Mouse (Mus musculus) spleen, postnatal 36 days (tissue): Measurements from ENCODE around the gene Kank2.
"Not testable (repeated sequence)": the region's sequence is repeated elsewhere in the genome, so short reads cannot be mapped to it uniquely, and the experiment has no call there.

Source experiments
- DNase-seq, 2 experiments: peaks; one replicate each; pipeline ENCODE4 v3.0.0; 2022; ENCODE audit warnings: low spot score in 2 of 2, mixed read lengths in 1 of 2

The Kank2 gene

GRCm38 (mm10) chr9:21818125-21818524 is 19.6 kb upstream of the Kank2 start:
- DNase-seq = no peak

- no peak for DNase-seq
These were observed 18.3 kb upstream of the Kank2 start for GRCm38 (mm10) chr9:21816716-21817305.

DNA sequence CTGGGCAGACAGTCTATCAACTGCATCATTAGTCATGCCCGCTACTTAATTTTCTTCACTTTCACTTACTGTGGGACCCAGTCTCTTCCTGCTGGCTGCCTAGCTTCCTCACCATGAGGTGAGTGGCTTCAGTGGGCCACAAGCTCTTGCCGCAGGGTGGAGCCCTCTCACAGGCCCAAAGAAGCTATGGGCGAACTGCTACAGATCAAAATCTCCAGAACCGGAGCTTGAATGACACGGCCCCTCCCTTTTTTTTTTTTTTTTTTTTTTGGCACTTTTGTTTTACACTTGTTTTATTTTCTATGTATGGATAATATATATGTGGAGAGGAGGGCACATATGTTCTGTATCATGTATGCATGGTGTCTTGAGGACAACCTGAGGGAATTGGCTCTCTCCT is 12.6 kb upstream of the Kank2 start:
- DNase-seq = no peak

- DNase-seq = no peak
These were observed 10.0 kb upstream of the Kank2 start for GRCm38 (mm10) chr9:21808561-21808960.

DNA sequence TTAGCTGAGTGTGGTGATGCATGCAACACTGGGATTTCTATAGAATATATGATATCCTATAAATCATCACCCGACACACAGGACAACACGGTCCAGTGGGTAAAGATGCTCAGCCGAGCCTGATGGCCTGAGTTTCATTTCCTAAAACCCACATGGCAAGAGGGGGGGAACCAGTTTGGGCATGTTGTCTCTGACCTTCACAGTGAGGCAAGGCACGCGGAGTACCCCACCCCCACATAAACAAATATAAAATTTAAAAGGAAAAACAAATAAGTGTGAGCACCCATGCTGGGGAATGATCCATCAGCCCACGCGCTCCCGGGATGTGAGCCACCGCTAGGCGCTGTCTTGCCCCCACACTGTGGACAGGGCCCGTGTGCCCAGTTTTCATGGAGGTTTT is 8.4 kb upstream of the Kank2 start:
- DNase-seq = no peak

DNA sequence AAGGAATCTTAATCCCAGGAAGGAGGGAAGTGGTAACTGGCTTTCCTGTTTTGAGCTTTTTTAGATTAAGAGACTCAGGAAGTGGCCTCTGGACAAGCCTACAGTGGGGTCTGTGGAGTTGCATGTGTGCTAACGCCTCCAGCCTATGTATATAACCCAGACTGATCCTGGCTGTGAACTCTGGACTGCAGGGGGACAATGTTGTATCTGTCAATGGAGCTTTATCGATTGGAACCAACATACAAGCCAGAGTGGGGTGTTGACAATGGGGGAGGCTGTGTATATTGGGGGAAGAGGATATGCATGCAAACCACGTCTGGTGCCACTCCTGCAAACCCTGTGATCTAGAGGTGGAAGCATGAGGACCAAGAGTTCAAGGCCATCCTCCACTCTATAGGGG is 7.8 kb upstream of the Kank2 start:
- no peak for DNase-seq

- DNase-seq = peak; percentile 51 to 60
These were observed 5.6 kb upstream of the Kank2 start for GRCm38 (mm10) chr9:21803986-21804644.

- DNase-seq = no peak
These were observed 3.0 kb upstream of the Kank2 start for GRCm38 (mm10) chr9:21801591-21801990.

GRCm38 (mm10) chr9:21801121-21801520 is 2.6 kb upstream of the Kank2 start:
- DNase-seq = no peak

DNA sequence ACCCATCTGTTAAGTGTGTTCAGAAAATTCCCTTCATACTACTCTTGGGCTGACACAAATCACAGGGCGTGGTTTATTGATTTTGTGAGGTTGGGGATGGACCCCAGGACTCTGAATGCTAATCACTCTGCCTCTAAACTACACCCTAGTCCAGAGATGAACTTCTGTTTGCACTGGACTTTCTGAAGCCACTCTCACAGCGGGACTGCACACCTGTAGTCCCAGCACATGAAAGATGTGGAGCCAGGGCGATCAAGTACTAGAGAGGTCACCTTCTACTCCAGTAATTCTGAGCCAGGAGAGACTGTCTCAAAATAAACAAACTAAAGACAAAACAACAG is 436 bp upstream of the Kank2 start:
- no peak for DNase-seq

GRCm38 (mm10) chr9:21797921-21798344 is 611 bp downstream of the Kank2 start:
- DNase-seq = peak in 1 of 2 experiments; percentile 16

DNA sequence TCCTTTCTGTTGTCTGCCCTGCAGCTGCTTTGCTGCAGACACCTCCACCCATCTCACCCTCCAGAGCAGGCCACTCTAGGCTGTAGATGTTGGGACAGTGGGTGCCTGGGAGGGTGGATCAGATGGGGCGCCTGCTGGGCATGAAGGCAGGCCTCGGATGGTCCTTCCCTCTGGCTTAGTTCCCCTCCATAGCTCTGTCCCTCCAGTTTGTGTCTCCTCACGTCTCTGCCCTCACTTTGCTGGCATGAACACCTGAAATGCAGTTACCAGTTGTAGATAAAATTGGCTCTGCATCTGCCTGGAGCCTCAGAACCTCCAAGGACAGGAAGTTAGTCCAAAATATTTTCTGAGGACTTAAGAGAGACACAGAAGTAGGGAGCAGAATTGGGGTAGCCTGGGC is 1.6 kb downstream of the Kank2 start:
- no peak for DNase-seq

DNA sequence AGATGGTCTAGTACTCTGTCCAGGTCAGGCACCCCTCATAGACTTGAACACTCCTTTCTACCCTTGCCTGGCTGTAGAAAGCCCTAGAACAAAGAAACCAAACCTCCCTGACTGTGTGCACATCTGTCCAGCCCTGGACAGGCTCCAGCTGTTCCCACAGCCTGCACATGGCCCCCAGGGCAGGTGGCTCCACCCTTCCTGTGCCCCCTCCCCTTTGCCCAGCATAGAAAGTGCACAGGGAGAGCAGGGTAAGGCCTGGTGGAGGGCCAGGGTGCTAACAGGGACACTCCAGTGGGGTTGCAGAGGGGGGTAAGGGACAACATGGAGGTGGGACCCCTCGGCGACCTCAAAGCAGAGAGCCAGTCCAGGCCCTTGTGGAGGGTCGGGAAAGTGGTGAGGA is 2.3 kb downstream of the Kank2 start:
- DNase-seq = no peak

- DNase-seq = no peak
These were observed 3.0 kb downstream of the Kank2 start for GRCm38 (mm10) chr9:21795579-21795978.

DNA sequence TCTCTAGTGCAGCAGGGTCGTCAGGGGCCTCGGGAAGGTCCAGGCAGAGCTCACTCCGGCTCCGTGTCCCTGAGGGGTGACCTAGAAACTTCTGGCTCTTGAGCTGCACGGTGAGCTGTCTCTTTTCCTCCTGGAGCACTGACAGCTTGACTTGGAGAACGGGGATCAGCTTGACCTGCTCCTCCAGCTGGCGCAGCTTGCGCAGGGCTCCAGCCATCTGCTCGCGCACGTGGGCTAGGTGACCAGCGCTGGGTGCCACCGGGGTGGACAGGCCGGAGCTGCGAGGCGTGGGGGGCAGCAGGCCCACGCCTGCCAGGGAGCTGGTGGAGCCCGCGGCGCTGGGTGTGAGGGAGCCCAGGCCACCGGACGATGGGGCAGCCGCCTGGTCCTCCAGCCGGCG is 3.6 kb downstream of the Kank2 start:
- DNase-seq = no peak

DNA sequence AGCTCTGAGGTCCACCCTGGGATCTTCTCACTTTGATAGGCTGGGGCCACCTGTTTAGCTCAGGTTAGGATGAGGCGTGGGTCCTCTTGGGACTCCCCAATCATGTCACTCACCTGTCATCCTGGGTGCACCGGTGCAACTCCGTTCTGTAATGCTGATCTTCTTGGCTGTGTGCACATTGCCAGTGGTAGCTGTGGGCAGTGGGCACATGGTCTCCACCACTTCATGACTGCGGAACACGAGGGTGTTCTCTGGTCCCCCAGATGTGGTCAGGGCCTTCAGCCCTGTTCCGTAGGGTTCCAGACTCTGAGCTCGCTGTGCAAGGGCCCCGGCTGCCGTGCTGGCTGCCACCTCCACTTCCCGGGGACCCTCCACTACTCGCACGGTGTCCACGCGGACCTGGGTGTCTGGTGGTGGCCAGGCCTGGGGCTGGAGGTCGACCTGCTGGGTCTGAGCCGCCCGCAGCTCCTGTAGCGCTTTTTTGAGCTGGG is 4.2 kb downstream of the Kank2 start:
- no peak for DNase-seq

DNA sequence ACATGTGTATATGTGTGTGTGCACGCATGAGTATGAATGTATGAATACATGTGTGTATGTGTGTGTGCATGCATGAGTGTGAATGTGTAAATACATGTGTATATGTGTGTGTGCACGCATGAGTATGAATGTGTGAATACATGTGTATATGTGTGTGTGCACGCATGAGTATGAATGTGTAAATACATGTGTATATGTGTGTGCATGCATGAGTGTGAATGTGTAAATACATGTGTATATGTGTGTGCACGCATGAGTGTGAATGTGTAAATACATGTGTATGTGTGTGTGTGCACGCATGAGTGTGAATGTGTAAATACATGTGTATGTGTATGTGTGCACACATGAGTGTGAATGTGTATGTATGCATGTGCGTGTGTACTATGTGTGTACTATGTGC is 5.0 kb downstream of the Kank2 start:
- not testable (repeated sequence) for DNase-seq

GRCm38 (mm10) chr9:21792644-21793043 is 5.9 kb downstream of the Kank2 start:
- DNase-seq = no peak

DNA sequence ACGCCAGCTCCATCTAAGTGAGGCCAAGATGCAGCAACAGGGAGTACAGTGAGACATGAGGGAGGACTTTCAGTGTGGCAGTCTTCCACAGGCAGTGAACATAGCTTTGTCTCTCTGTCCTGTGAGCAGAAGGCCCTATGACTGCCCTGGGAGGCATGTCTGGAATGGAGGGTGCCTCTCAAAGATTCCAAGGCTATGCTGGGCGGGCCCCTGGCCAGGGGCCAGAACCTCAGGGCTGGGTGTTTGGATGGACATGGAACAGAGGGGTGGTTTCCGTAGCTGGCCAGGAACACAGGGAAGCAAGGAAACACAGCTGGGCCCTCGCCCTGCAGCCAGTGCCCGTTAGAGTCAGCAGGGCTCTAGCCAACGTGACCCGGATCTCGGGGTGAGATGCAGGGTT is 6.7 kb downstream of the Kank2 start:
- DNase-seq = no peak

DNA sequence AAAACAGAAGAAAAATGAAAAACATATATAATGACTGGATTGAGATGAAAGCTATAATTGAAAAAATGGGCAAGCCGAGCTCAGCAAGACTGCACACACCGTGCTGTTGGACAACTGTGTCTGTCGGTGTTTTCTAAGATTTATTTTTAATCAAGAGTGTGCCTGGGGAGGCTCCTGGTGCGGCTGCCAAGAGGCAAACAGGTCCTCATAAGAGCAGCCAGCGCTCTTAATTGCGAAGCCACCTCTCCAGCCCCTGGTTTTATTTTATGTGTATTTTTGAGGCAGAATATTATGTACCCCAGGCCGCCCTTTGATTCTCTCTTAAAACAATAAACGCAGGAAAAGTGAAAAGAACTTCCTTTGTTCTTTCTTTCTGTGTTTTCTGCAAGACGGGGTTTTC is 10.3 kb downstream of the Kank2 start:
- DNase-seq = no peak

- DNase-seq = no peak
These were observed 10.9 kb downstream of the Kank2 start for GRCm38 (mm10) chr9:21787654-21788053.

DNA sequence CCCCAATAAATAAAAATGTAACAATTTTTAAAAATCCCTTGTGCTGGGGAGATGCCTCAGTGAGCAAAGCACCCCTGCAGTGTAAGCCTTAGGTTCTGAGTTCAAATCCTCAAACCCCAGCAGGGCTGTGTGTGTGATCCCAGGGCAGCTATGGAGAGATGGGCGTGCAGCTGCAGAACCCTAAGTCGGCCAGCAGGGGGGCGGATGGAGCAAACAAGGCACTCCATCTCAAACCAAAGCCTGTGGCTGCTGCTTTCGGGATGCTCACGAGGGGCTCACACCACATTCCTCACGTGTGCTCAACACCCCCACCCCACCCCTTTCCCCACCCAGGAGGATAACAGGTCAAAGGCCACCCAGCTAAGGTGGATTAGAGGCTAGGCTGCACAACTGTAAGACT is 11.6 kb downstream of the Kank2 start:
- no peak for DNase-seq

DNA sequence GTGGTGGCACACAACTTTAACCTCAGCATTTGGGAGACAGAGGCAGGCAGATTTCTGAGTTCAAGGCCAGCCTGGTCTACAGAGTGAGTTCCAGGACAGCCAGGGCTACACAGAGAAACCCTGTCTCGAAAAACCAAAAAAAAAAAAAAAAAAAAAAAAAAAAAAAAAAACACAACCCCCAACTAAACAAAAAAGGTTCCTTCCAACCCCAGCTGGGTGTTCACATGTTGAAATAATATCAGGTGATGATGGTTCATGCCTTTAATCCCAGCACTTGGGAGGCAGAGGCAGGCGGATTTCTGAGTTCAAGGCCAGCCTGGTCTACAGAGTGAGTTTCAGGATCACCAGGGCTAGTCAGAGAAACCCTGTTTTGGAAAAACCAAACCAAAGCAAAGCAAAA is 12.2 kb downstream of the Kank2 start:
- DNase-seq = not testable (repeated sequence)
